ENCODE assay signal across 14 mouse cellular contexts in the genomic region with DNA sequence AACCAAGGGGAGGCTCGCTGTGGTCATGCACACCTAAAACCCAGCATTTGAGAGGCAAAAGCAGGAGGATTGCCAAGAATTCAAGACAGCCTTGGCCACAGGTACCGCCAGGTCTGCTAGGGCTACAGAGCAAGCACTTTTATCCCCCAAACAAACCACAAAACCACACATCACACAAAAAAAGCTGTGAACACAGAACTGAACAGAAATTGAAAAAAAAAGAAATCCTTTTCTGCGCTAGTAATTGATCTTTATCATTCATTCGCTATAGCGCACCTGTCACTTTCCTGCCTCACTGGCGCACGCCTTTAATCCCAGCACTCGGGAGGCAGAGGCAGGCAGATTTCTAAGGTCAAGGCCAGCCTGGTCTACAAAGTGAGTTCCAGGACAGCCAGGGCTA. TPM values are rescaled to one million over a fixed set of nuclear protein-coding genes. Genes with fewer than 3 reads are reported as not detected.
DNase-seq lines count a peak whose midpoint lies in the region; TF ChIP-seq lines count a peak whose summit lies in the region.
"Had no signal": no experiment of that assay in that cellular context is flagged by ENCODE, and none has a peak within 500 bp of the region (broad histone marks: within the 10 kb centered on the region; RNA-seq: fewer than 3 reads in every experiment).

No protein-coding gene starts in this region.

- no peak for TF ChIP-seq CTCF in spleen, adult 2 months (IDR thresholded peaks at IDR 0.05; ENCODE audit: extremely low read depth, insufficient read depth, insufficient read length, insufficient replicate concordance)
- TF ChIP-seq CTCF in bone marrow macrophage, adult 2 months (IDR thresholded peaks at IDR 0.05; ENCODE audit: low read depth, low read length), result no peak

- no peak overlapping the region for H3K4me3 ChIP-seq in spleen, adult 2 months (ENCODE audit: extremely low read depth, insufficient read depth, insufficient read length)
- no peak overlapping the region for H3K4me3 ChIP-seq in bone marrow macrophage, adult 2 months (ENCODE audit: insufficient read depth, low read length)
- H3K4me3 ChIP-seq: limb, embryonic 10.5 days; midbrain, embryonic 12.5 days had no signal

- no peaks in the 10 kb centered on the region for H3K27me3 ChIP-seq in spleen, adult 2 months (ENCODE audit: control insufficient read depth, insufficient read depth, low read length)
- H3K27me3 ChIP-seq: midbrain, embryonic 12.5 days had no signal

- WGBS in spleen, adult 2 months, result 46% methylated on average over 8 of the region's 8 CpGs

- H3K27ac ChIP-seq in spleen, adult 2 months (ENCODE audit: insufficient read depth, low read length), result peak overlapping the region; percentile 64; the same call in 1 of the 2 replicates
- H3K27ac ChIP-seq in bone marrow macrophage, adult 2 months (ENCODE audit: insufficient read depth, low read depth, low read length), result peak overlapping the region; percentile 100
- H3K27ac ChIP-seq: hindbrain, postnatal 0 days; midbrain, embryonic 12.5 days had no signal

- peak; percentile 44 for DNase-seq in kidney, adult 11 months
- DNase-seq in kidney, postnatal 4 days, result no peak
- no peak for DNase-seq in spleen, adult 2 months (ENCODE audit: low read depth in 1 of 2, low spot score in 2 of 2)
- no peak for DNase-seq in spleen, postnatal 36 days (ENCODE audit: low spot score in 2 of 2)
- peak; percentile 76 for DNase-seq in naive thymus-derived CD4-positive, alpha-beta T cell, adult 2 months (ENCODE audit: low read depth)
- DNase-seq in frontal cortex, postnatal 36 days (ENCODE audit: low spot score in 2 of 2), result no peak
- no peak for DNase-seq in left cerebral cortex, adult 8-10 months (ENCODE audit: low spot score in 2 of 2)
- DNase-seq: cerebellum, postnatal 36 days; gastrocnemius, postnatal 14 days had no signal

- no peak for TF ChIP-seq POLR2A in spleen, adult 2 months (IDR thresholded peaks at IDR 0.05; ENCODE audit: low read depth, low read length)
- no peak for TF ChIP-seq POLR2A in bone marrow macrophage, adult 2 months (IDR thresholded peaks at IDR 0.05; ENCODE audit: borderline replicate concordance, low read depth, low read length)

- H3K4me1 ChIP-seq in spleen, adult 2 months (ENCODE audit: control insufficient read depth, insufficient read depth, insufficient read length), result peaks cover 42% of the 10 kb centered on the region
- H3K4me1 ChIP-seq in bone marrow macrophage, adult 2 months (ENCODE audit: control insufficient read depth, insufficient read depth, low read length), result peaks cover 50% of the 10 kb centered on the region

- H3K36me3 ChIP-seq in spleen, adult 2 months (ENCODE audit: control insufficient read depth, insufficient read depth, low read length), result peaks cover 26% of the 10 kb centered on the region

RNA-seq across cellular contexts. Expression of a gene that starts 5.5 kb away (rescaled TPM):
- 423 and 439 TPM in 2 replicates for polyA plus RNA-seq in spleen, adult 2 months (2012; rRNA removed)
- 868 and 944 TPM in 2 replicates for polyA plus RNA-seq in bone marrow macrophage, adult 2 months (2012; ENCODE audit: insufficient read depth, insufficient read length, missing spikeins)
- total RNA-seq in left cerebral cortex, adult 8-10 months (2022), result 10 to 100 TPM; 21.7 to 37.3 (median 26.8) TPM

RNA-seq across cellular contexts. Expression of a gene that starts 13.5 kb away (rescaled TPM):
- polyA plus RNA-seq in spleen, adult 2 months (2012; rRNA removed), result 0.18 TPM in 1 of 2 replicates, not detected in the other
- not detected in 2 replicates for polyA plus RNA-seq in bone marrow macrophage, adult 2 months (2012; ENCODE audit: insufficient read depth, insufficient read length, missing spikeins)
- not detected for total RNA-seq in left cerebral cortex, adult 8-10 months (2022)
- total RNA-seq: hindbrain, postnatal 0 days; neutrophil, adult 5-6 weeks had no signal

RNA-seq across cellular contexts. Expression of a gene that starts 30.7 kb away (rescaled TPM):
- 9.2 and 10.7 TPM in 2 replicates for polyA plus RNA-seq in spleen, adult 2 months (2012; rRNA removed)
- 111 and 129 TPM in 2 replicates for polyA plus RNA-seq in bone marrow macrophage, adult 2 months (2012; ENCODE audit: insufficient read depth, insufficient read length, missing spikeins)
- 10 to 100 TPM; 22.8 to 26.6 (median 24.3) TPM for total RNA-seq in left cerebral cortex, adult 8-10 months (2022)

RNA-seq across cellular contexts. Expression of a gene that starts 33.2 kb away (rescaled TPM):
- 0.14 and 0.15 TPM in 2 replicates for polyA plus RNA-seq in spleen, adult 2 months (2012; rRNA removed)
- polyA plus RNA-seq in bone marrow macrophage, adult 2 months (2012; ENCODE audit: insufficient read depth, insufficient read length, missing spikeins), result 0.28 TPM in 1 of 2 replicates, not detected in the other
- 10 to 100 TPM; 60.4 to 65.0 (median 61.0) TPM for total RNA-seq in left cerebral cortex, adult 8-10 months (2022)
- total RNA-seq: neutrophil, adult 5-6 weeks had no signal

RNA-seq across cellular contexts. Expression of a gene that starts 37.7 kb away (rescaled TPM):
- 5.8 and 5.9 TPM in 2 replicates for polyA plus RNA-seq in spleen, adult 2 months (2012; rRNA removed)
- polyA plus RNA-seq in bone marrow macrophage, adult 2 months (2012; ENCODE audit: insufficient read depth, insufficient read length, missing spikeins), result 21.8 and 23.4 TPM in 2 replicates
- 10 to 100 TPM; 20.3 to 22.9 (median 21.9) TPM for total RNA-seq in left cerebral cortex, adult 8-10 months (2022)

Comparison
In these comparisons a context has a peak if more than half of its experiments do, and no peak if none do; other contexts are left out.
1. DNase-seq: peak in kidney, adult 11 months (single experiment) and naive thymus-derived CD4-positive, alpha-beta T cell, adult 2 months (single experiment); none in kidney, postnatal 4 days (0 of 2), spleen, adult 2 months (0 of 2), spleen, postnatal 36 days (0 of 2), frontal cortex, postnatal 36 days (0 of 2) and left cerebral cortex, adult 8-10 months (0 of 2).